Mouse (Mus musculus) skeletal muscle tissue, adult 2 months (tissue): ENCODE measurements at regions not wholly inside any gene's neighbourhood (a gene's known extent, or its start where the extent isn't known, plus 50 kb on each side); places are given as distances from the start of the nearest gene placed in this dataset.
A peak's percentile ranks its signal among the peaks of the same experiment; 100 is the strongest.

Source experiments
- DNase-seq: peaks from one replicate; pipeline ENCODE4 v3.0.0-alpha.2; 2012; ENCODE audit warnings: low read depth, low spot score

DNA sequence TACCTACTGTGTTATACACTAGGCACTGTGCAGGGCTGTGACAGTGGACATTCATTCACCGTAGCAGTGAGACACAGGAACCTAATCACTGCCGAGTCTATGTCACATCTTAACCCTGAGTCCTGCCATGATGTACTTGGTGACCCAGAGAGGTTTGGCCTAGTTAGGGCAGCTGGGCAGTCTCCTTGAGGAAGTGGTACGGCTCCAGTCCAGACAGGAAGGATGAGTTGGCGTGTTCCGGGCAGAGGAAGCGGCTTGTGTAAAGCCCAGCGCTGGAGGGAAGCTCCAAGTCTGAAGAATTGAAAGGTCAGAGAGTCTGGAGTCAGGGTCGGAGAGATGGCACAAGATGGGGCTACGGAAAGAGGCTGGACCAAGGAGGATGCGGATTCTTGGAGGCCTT, 99.4 kb upstream of the Smim15 start:
- peak; percentile 39 for DNase-seq

DNA sequence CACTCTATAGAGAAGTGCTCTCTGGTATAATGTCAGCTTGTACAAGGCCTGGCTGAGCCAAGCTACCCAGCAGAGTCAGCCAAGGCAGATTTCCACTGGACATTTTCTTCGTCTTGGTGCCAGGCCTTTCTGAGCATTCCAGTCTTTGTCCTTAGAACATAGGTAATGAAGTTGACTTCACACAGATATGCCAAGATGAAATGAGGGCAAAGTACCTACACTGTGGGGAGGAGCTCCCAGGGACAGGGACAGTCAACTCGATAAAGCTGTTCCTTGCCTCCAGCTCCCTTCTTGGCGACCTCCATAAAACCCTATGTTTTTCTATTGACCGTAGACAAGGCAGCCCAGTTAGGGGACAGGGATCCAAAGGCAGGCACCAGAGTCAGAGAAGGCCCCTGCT, 101.3 kb upstream of the Smim15 start:
- DNase-seq, result no peak

DNA sequence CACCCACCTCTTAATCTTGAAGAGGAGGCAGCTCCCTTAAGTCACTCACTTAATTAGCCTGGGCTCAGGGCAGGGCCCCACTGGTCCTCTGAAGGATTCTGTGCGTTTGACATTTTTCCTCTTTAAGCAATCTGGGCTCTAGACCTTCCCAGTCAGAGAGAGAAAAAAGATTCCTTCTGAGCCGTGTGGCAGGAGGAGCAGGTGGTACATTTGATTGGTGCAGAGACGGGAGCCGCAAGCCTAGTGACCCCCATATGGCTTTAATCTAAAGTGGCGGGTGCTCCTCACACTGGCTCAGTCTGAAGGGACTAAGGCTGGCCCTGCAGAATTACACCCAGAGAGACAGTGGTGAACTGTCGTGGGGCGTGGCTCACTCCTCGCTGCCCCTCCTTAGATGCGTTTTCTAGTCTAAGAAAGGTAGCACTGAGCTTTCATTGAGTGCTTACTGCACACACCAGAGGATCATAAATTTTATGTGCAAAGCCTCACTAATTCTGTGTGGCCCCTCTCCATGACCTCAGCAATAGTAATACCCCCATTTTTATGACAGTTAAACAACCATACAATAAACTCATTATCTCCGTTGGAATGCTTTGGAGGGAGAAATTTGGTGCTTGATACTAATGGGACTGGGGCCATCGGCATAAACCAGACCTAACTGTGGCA, 101.8 kb upstream of the Smim15 start:
- no peak for DNase-seq

DNA sequence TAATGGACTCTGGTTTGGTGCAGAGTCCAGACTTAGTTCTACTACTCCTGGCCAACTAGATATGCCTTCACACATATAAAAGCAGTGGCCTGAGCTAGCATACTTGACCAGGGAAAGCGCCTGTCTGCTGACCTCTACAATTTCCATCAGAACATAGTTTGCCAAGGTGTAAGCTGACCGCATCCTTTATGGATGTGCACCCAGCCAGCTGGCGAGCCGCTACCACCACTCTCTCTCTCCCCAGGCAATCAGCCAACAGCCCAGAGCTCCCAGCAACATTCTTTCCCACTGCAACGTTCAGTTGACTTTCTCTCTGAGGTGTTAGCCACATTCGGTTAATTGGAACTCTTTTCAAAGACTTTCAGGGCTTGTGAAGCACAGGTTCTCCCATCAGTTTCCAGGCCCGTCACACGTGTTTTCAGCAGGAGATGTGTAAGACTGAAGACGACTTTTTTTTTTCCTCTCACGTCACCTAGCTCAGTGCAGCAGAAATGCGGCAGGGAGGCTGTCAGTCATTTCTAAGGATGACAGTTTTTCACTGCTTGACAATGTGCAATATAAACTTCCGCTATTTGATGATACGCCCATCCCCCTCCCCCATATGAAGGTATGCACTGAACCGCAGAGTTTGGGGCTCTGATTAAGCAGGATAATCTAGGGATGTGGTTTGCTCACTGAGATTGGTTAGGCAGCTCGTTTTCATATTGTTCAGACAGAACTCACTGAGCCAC, 104.2 kb upstream of the Smim15 start:
- peak; percentile 54 for DNase-seq

DNA sequence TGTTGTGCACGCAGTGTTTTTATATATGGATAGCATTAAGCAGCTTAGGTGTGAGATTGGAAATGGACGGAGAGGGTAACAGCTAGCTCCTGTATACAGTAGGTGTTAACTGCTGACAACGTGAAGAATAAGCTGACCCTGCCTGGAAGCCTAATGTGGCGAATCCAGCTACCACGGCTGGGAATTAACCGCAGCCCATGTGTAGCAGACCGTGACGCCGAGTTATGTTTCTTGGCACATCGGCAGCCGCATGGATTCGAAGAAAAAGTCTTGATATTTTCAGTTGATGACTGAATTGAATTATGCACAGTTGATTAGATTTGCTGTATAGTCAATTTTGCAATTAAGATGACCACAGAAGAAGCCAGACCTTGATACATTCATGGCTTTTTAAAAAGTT, 108.6 kb upstream of the Smim15 start:
- no peak for DNase-seq

DNA sequence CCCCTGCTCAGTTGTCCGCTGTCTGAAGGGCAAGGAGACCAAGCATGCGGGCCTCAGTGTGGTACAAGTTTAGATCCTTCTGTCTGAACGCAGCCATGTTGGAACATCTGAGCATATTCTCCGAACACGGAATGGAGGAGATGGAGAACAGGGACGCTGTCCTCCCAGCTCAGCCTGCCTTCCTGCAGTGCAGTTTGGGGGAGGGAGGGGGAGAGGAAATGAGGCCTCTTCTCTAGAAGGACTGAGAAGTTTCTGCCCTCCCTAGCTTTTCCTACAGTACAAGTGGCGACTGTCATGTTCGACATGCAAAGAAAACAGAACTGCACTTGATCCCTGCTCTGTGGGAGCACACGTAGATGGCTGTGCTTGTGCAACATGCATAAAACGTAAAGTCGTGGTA, 109.6 kb upstream of the Smim15 start:
- no peak for DNase-seq

DNA sequence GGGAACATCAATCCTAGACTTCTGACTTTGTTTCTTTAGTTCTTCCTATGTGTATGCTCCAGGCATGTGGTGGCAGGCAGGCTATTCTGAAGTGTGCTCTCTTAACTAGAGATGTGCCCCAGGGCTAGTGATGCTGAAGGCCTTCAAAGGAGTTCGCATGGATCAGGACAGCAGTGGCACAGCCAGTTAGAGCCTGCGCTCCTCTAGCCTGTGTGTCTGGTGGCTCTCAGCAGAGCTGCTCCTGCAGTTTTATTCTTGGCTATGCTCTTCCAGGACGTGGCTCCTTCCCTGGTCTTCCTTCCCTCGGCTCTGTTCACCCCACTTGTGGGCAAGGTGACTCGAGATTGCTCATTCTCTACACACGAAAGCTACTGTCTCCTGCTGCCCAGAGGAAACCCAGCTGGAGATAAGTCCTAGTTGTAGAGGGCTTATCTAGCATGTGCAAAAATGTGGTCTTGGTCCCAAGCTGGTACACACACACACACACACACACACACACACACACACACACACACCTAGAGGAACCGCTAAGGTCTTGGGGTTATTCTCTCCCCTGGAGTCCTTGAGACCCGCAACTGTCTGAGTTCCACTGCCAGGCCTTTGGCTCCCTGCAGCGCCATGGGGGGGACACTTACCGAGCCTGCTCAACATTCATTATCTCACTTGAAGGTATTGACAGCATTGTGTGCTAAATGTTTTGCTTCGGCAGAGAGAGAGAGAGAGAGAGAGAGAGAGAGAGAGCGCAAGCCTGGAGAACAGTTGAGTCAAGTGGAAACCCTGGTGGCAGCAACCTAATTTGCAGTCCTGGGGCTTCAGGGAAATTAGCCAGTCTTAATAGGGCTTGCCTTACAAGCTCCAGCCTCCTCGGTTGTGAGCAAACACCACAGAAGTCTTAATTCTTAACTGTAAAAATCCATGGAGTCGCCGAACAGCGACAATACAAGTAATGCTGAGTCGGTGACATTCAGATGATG, 110.4 kb upstream of the Smim15 start:
- DNase-seq, result no peak

DNA sequence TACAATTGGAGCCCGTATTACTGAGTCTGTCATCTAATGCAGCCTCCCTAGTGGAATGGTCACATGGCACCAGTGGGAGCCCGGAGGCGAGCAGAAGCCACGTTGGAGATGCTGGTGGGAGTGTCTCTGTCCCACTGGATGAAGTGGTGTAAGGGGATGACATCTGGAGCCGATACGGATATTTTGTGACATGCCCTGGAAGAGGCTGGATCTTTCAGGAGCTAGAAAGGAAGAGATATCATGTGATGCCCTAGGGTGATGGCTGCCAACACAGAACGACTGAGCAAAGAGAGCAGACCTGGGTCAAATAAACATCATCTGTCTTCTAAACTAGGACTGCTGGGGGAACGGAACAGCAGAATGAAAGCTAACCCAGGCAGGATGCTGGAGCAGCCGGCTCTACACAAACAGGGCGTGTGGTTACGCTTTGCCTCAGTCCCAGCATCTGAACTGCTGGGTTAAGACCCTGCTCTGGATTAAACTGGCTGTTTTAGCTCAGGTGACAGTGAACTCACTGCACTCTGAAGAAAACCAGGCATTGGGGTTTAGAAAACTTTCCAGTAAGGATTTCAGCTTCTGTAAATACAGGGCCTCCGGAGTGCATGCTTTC, 111.7 kb upstream of the Smim15 start:
- DNase-seq, result no peak

DNA sequence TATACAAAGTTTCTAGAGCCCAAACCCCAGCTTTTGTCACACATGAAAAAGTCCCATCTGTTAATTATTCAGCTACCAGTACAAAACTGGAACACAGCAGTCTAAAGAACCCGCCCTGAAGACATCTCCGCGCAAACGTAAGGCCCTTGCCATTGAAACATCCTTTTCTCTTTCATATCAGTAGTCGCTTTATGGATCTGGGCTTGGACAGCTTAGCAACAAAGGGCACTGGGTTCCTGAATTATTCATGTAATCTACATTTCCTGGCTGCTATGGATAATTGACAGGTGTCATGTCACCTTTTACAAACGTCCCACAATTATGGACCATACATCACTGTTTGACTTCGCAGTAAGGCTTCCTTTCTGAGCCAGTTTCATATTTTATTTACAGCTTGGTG, 113.0 kb upstream of the Smim15 start:
- DNase-seq, result no peak

DNA sequence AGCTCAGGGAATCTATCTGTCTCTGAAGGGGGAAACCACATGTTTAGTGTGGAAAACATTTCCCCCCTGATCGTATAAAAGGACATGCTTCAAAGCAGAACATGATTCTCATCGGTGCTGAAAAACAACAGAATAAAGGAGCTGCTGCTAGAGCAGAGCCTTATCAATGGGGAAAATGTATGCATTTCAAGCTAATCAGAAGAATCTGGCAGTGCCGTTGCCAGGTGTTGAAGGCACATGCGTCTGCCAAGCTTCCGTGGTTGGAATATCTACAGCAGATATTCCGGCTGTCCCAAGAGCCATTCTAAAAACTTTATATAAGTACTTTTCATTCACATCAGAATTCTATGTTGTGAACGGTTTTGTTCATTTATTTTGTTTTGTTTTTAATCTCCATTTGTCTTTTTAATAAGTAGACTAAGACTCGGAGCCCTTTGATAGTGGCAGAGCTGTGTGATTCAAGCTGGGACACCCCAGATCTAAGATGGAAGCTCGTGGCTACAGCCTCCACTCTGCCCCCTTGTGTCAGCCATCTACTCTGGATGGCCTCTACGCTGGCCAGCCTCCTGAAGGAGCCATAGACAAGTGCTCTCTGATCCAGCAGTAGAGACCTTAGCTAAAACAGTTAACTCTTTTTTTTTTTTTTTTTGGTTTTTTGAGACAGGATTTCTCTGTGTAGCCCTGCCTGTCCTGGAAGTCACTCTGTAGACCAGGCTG, 116.6 kb upstream of the Smim15 start:
- DNase-seq, result no peak

DNA sequence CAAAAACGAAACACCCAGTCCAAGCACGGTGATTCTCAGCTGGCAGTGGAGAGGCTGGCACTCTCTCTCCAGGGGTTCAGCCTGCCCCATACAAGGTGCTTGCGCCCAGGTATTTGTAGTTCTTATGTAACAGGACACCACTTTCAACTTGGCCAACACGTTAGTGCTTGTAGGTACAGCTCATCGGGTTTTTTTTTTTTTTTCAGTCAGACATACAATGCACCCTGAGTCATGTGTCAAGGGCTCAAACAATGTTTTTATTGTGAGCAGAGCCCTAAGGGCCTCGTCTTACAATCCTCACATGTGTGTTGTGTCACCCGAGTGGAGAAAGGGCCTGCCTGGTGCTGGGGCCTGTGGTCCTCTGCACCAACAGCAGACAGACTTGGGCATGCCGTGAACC, 118.8 kb upstream of the Smim15 start:
- no peak for DNase-seq

DNA sequence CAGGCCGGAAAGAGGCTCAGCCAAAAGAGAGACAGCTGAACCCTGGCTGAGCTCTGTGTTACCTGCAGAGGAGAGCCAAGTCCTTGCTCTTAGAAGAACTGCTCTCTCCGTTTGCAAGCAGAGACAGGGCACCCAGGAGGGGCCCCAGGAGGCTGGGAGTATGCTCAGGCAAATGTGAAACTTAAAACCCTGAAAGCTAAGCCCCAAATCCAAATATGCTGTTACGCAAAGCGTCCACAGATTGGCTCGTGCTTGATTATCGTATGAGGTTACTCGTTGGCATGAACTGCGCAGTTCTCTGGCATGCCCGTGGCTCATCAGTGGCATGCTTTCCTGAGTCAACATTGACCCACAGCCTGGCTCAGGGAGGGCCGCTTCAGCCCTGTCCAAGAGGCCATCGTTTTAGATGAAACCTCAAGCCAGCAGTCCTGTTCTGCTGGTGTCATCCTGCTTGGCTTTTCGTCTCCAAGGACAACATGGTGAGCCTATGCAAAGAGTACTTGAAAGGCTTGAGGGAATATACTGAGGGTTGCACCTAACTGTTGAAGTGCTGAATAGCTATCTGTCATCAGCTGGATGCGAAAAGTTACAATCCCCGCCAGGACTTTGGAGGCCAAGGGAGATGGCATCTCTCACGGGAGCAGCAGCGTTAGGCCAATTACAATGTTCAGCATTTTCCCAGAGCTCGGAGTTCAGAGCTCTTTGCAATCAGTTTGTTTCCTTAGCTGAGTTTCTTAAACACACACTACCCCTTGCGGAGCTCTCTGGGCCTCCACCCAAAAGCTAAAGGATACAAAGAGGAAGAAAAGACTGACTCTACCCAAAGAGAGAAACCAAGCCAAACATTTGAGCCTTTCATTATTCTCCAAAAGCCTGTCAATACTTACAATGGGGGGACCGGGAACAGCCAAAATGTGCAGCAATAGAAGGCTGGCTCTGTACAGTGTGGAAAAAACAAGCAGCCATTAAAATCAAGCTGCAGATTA, 120.8 kb upstream of the Smim15 start:
- DNase-seq, result peak; percentile 59

DNA sequence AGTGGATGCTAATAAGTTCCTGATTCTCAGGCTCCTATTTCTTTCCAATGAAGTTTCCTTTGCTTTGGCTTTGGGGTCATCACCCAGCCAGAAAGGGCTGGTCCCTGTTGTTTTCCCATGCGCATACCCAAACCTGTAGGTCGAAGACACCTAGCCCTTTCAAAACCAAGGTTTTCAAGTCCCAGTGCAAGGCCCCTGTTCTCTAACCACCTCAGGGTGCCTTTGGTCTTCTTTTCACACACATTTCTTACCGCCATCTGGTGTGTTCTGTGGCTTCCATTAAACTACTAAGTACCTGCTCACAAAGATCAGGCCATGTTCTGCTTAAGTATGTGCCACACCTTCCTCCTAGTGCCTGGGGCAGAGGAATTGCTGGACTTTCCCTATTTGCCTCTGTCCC, 124.8 kb upstream of the Smim15 start:
- no peak for DNase-seq

DNA sequence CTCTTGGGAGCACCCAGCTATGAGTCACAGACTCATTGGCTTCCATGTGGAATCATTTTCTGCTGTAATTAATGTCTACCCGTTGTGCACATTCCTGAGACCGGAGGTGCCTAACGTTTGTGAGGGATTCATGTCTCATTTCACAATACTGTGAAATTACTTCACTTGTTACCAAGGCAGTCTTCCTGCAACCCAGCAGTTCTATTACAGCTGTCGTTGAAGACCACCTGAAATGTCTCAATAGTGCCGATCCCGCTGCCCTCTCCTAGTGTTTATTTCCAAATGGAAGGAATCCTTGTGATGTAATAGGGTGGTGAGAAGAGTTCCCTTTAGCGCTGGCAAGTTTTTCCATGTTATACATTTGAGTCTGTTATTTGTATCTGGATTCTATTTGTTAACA, 125.8 kb upstream of the Smim15 start:
- no peak for DNase-seq

DNA sequence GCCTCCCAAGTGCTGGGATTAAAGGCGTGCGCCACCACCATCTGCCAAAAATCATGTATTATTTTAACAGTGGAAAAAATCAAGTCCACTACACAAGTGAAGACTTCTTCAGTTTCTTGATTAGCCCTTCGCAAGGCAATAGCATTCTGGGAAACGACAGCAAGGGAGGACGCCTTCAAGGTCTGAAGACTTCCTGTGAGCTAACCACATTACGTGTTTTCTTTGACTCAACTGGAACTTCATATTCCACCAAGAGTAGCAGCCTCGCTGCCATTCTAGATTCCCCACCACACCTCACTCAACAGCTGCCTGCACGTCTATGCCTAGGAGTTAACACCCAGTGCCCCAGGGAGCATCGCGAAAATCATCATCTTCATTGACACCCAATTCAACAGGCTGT, 126.2 kb upstream of the Smim15 start:
- DNase-seq, result no peak

DNA sequence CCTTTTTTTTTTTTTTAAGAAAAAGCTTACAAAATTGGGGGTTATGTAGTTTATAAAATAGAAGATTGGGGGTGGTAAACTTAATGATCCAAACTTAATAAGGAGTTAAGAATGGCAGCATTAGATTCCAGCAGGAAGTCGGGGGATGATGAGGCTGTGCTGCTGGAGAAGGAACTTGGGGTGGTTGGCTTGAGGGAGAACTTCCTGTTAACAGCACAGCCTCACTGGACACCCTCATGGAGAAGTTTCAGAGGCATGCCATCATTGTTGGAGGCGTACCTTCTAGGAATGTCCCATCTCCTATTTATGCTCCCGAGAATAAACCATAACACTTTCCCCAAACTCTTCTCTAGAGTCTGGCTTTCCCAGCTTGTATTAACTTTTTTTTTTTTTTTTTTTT, 126.7 kb upstream of the Smim15 start:
- DNase-seq, result no peak

DNA sequence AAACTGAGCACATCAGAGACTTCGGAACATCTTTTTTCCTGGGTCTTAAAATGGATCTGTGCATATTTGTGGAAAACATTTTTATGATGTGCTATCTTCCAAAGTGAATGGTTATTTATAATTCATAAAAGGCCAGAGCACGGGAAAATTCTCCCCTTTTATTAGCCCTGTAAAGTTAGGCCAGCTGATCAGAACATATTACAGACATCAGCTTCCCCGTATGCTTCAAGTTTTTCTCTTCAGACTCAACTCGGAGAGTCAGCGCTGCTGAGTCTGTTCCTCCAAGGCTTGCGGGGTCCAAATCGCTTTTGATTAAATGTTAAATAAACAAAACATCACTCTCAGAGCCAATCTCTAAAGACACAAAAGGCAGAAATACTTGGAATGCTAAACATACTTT, 134.1 kb upstream of the Smim15 start:
- no peak for DNase-seq

DNA sequence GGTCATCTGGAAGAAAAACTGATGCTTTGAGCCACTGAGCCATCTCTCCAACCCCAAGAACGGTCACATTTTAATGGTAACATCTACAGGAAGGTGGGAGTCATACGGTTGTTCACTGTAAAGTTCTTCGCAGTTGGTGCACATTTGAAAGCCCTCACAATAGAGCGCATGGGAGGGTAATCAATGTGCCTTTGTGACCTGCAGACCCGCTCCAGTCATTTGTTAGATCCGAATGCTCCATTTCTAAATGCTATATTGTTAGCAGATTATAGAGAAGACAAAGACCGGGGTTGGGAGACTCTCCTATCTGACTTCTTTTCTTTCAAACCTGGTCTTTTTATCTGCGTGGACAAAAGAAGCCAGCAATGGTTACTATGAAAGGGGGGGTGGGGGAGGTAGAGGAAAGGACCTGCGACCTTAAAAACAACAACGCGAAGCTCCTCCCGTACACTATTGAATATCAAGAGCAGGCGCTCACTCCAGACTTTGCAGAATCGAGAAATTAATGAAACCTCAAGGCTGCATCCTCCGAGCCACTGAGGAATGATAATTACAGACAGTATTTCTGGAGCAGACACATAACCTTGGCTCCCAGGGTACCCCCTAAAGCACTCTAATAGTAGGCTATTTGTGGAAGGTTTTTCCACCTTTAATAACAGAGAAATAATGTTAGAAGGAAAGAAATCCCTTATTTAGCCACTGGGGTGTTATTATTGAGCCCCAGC, 134.7 kb upstream of the Smim15 start:
- DNase-seq, result no peak

DNA sequence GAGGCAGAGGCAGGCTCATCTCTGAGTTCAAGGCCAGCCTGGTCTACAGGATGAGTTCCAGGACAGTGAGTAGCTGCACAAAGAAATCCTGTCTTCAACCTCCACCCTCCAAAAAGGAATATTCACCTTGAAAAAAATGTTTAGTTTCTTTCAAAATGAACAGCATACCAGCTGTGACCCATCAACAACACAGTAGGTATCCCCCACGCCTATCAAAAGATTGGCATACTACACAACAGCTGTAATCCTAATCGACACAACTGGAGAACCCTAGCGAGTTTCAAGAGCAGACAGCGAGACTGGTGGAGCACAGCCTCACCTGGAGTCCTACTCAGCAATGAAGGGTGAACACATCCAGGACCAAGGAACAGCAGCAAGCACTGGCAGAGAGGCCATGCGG, 136.3 kb upstream of the Smim15 start:
- no peak for DNase-seq
